ENCODE assay signal across 16 mouse cellular contexts in genomic region chr10:107954444-107954843, GRCm38 (mm10). TPM values are rescaled to one million over a fixed set of nuclear protein-coding genes. Genes with fewer than 3 reads are reported as not detected.
DNase-seq lines count a peak whose midpoint lies in the region; ATAC-seq and TF ChIP-seq lines count a peak whose summit lies in the region.
"Had no signal": no experiment of that assay in that cellular context is flagged by ENCODE, and none has a peak within 500 bp of the region (broad histone marks: within the 10 kb centered on the region; RNA-seq: fewer than 3 reads in every experiment).

No protein-coding gene starts in this region.

- H3K4me1 ChIP-seq in hindbrain, postnatal 0 days (ENCODE audit: insufficient read depth, low read length) = no peaks in the 10 kb centered on the region
- H3K4me1 ChIP-seq in hindbrain, embryonic 10.5 days (replicated peaks) = no peaks in the 10 kb centered on the region
- H3K4me1 ChIP-seq in lung, postnatal 0 days (ENCODE audit: insufficient read depth, low read depth, low read length) = no peaks in the 10 kb centered on the region
- no peaks in the 10 kb centered on the region for H3K4me1 ChIP-seq in hindbrain, embryonic 14.5 days (replicated peaks; ENCODE audit: control insufficient read depth, insufficient read depth, low read length)
- H3K4me1 ChIP-seq: embryonic facial prominence, embryonic 13.5 days; lung, embryonic 15.5 days; neural tube, embryonic 15.5 days; stomach, embryonic 15.5 days had no signal

- peak; percentile 40; the same call in 1 of the 2 replicates for TF ChIP-seq EP300 in lung, postnatal 0 days (IDR thresholded peaks at IDR 0.05)

- H3K27me3 ChIP-seq in hindbrain, postnatal 0 days (ENCODE audit: insufficient read depth, low read length) = no peaks in the 10 kb centered on the region
- no peaks in the 10 kb centered on the region for H3K27me3 ChIP-seq in hindbrain, embryonic 10.5 days (ENCODE audit: insufficient read depth, poor library complexity, severe bottlenecking)
- H3K27me3 ChIP-seq in lung, postnatal 0 days (replicated peaks; ENCODE audit: insufficient read depth, low read length) = no peaks in the 10 kb centered on the region
- H3K27me3 ChIP-seq in hindbrain, embryonic 14.5 days (ENCODE audit: control insufficient read depth, insufficient read depth, low read length) = no peaks in the 10 kb centered on the region
- H3K27me3 ChIP-seq: embryonic facial prominence, embryonic 13.5 days; lung, embryonic 15.5 days; neural tube, embryonic 15.5 days; stomach, embryonic 15.5 days had no signal

- H3K9ac ChIP-seq in hindbrain, postnatal 0 days (replicated peaks; ENCODE audit: low read length) = no peak overlapping the region
- no peak overlapping the region for H3K9ac ChIP-seq in lung, postnatal 0 days (replicated peaks; ENCODE audit: low read depth)
- no peak overlapping the region for H3K9ac ChIP-seq in hindbrain, embryonic 14.5 days
- H3K9ac ChIP-seq: embryonic facial prominence, embryonic 13.5 days; lung, embryonic 15.5 days; neural tube, embryonic 15.5 days; stomach, embryonic 15.5 days had no signal

- H3K9me3 ChIP-seq in hindbrain, postnatal 0 days (ENCODE audit: low read length) = no peaks in the 10 kb centered on the region
- H3K9me3 ChIP-seq in hindbrain, embryonic 10.5 days = no peaks in the 10 kb centered on the region
- H3K9me3 ChIP-seq in lung, postnatal 0 days (ENCODE audit: low read length) = no peaks in the 10 kb centered on the region
- H3K9me3 ChIP-seq in hindbrain, embryonic 14.5 days (ENCODE audit: control insufficient read depth, low read length) = no peaks in the 10 kb centered on the region
- H3K9me3 ChIP-seq: embryonic facial prominence, embryonic 13.5 days; lung, embryonic 15.5 days; neural tube, embryonic 15.5 days; stomach, embryonic 15.5 days had no signal

- no peak overlapping the region for H3K27ac ChIP-seq in hindbrain, postnatal 0 days
- H3K27ac ChIP-seq in hindbrain, embryonic 10.5 days = no peak overlapping the region
- H3K27ac ChIP-seq in lung, postnatal 0 days (ENCODE audit: low read length) = no peak overlapping the region
- no peak overlapping the region for H3K27ac ChIP-seq in hindbrain, embryonic 14.5 days
- H3K27ac ChIP-seq: embryonic facial prominence, embryonic 13.5 days; lung, embryonic 15.5 days; neural tube, embryonic 15.5 days; stomach, embryonic 15.5 days had no signal

- no peaks in the 10 kb centered on the region for H3K36me3 ChIP-seq in hindbrain, postnatal 0 days (ENCODE audit: insufficient read depth, low read length)
- no peaks in the 10 kb centered on the region for H3K36me3 ChIP-seq in hindbrain, embryonic 10.5 days
- no peaks in the 10 kb centered on the region for H3K36me3 ChIP-seq in lung, postnatal 0 days (ENCODE audit: insufficient read depth, low read length)
- no peaks in the 10 kb centered on the region for H3K36me3 ChIP-seq in hindbrain, embryonic 14.5 days (replicated peaks; ENCODE audit: control insufficient read depth, insufficient read depth)
- H3K36me3 ChIP-seq: embryonic facial prominence, embryonic 13.5 days; lung, embryonic 15.5 days; neural tube, embryonic 15.5 days; stomach, embryonic 15.5 days had no signal

- no peak overlapping the region for H3K4me3 ChIP-seq in hindbrain, postnatal 0 days (ENCODE audit: low read length)
- H3K4me3 ChIP-seq in hindbrain, embryonic 10.5 days = no peak overlapping the region
- no peak overlapping the region for H3K4me3 ChIP-seq in lung, postnatal 0 days (ENCODE audit: low read depth, low read length)
- H3K4me3 ChIP-seq in hindbrain, embryonic 14.5 days (replicated peaks; ENCODE audit: low read length) = no peak overlapping the region
- H3K4me3 ChIP-seq: embryonic facial prominence, embryonic 13.5 days; lung, embryonic 15.5 days; neural tube, embryonic 15.5 days; stomach, embryonic 15.5 days had no signal

- no peak for ATAC-seq in hindbrain, postnatal 0 days
- no peak for ATAC-seq in lung, postnatal 0 days
- no peak for ATAC-seq in hindbrain, embryonic 14.5 days (ENCODE audit: low FRiP score)

- no peak overlapping the region for H3K4me2 ChIP-seq in hindbrain, postnatal 0 days (ENCODE audit: low read depth, low read length)
- H3K4me2 ChIP-seq in lung, postnatal 0 days (replicated peaks; ENCODE audit: low read depth, low read length) = no peak overlapping the region
- no peak overlapping the region for H3K4me2 ChIP-seq in hindbrain, embryonic 14.5 days (replicated peaks)
- H3K4me2 ChIP-seq: embryonic facial prominence, embryonic 13.5 days; lung, embryonic 15.5 days; midbrain, embryonic 11.5 days; neural tube, embryonic 15.5 days; stomach, embryonic 15.5 days had no signal

- peak; percentile 29 for DNase-seq in adrenal gland, postnatal 14 days
- no peak for DNase-seq in adrenal gland, adult 18-20 months (ENCODE audit: low spot score in 2 of 2)
- DNase-seq in hindbrain, postnatal 0 days (ENCODE audit: low spot score) = peak; percentile 12
- no peak for DNase-seq in hindbrain, embryonic 10.5 days (ENCODE audit: low spot score)
- peak; percentile 16 for DNase-seq in lung, postnatal 0 days (ENCODE audit: low spot score)
- DNase-seq in lung, postnatal 36 days = no peak
- DNase-seq in testis, postnatal 14 days (ENCODE audit: low spot score) = peak; percentile 63
- DNase-seq in hindbrain, embryonic 14.5 days (ENCODE audit: low spot score) = no peak
- DNase-seq: cerebellum, adult 18-20 months; thymus, postnatal 14 days had no signal

- TF ChIP-seq CTCF in hindbrain, postnatal 0 days (IDR thresholded peaks at IDR 0.05; ENCODE audit: low read depth) = no peak
- no peak for TF ChIP-seq CTCF in lung, postnatal 0 days (IDR thresholded peaks at IDR 0.05)

- 37% methylated on average over 6 of the region's 6 CpGs for WGBS in hindbrain, postnatal 0 days
- 76% methylated on average over 6 of the region's 6 CpGs for WGBS in hindbrain, embryonic 10.5 days
- WGBS in lung, postnatal 0 days = 72% methylated on average over 6 of the region's 6 CpGs
- 53% methylated on average over 6 of the region's 6 CpGs for WGBS in hindbrain, embryonic 14.5 days

RNA-seq across cellular contexts. Expression of gene Otogl, which starts 42.5 kb away (rescaled TPM):
- total RNA-seq in adrenal gland, postnatal 14 days (2021) = 0.08 and 0.22 TPM in 2 replicates
- total RNA-seq in adrenal gland, adult 18-20 months (2021) = under 1 TPM; 0.23 to 0.45 TPM
- total RNA-seq in hindbrain, postnatal 0 days (2014; rRNA removed) = 0.04 and 0.16 TPM in 2 replicates
- polyA plus RNA-seq in hindbrain, postnatal 0 days (2015; fragmentation: Nextera tagmentation; extraction: Ambion mirVana) = 0.04 and 0.08 TPM in 2 replicates
- polyA plus RNA-seq in hindbrain, embryonic 10.5 days (2016; fragmentation: Nextera tagmentation; extraction: Ambion mirVana) = 0.04 and 0.12 TPM in 2 replicates
- 0.01 and 0.02 TPM in 2 replicates for polyA plus RNA-seq in lung, postnatal 0 days (2015; fragmentation: Nextera tagmentation; extraction: Ambion mirVana)
- polyA plus RNA-seq in hindbrain, embryonic 14.5 days (2014; fragmentation: Nextera tagmentation; extraction: Ambion mirVana) = 0.05 TPM in 2 replicates
- total RNA-seq: hematopoietic stem cell, adult 5-6 weeks had no signal
- polyA plus RNA-seq: midbrain, embryonic 11.5 days had no signal

Comparison
In these comparisons a context has a peak if more than half of its experiments do, and no peak if none do; other contexts are left out.
1. DNase-seq: peak in adrenal gland, postnatal 14 days (single experiment), hindbrain, postnatal 0 days (single experiment), lung, postnatal 0 days (single experiment) and testis, postnatal 14 days (single experiment); none in adrenal gland, adult 18-20 months (0 of 2), hindbrain, embryonic 10.5 days (single experiment), lung, postnatal 36 days (single experiment) and hindbrain, embryonic 14.5 days (single experiment).